25 mouse cellular contexts compared by ENCODE assay signal in genomic region chr6:106015126-106015525, GRCm38 (mm10).
DNase-seq lines count a peak whose midpoint lies in the region; ATAC-seq and TF ChIP-seq lines count a peak whose summit lies in the region.
"Had no signal": no experiment of that assay in that cellular context is flagged by ENCODE, and none has a peak within 500 bp of the region (broad histone marks: within the 10 kb centered on the region; RNA-seq: fewer than 3 reads in every experiment).

No protein-coding gene starts in this region.

- TF ChIP-seq CTCF in midbrain, postnatal 0 days (IDR thresholded peaks at IDR 0.05): no peak

- no peak overlapping the region for H3K9ac ChIP-seq in embryonic facial prominence, embryonic 14.5 days (ENCODE audit: low read depth, low read length)
- H3K9ac ChIP-seq in midbrain, postnatal 0 days (replicated peaks; ENCODE audit: low read length, poor library complexity, severe bottlenecking): no peak overlapping the region
- H3K9ac ChIP-seq in midbrain, embryonic 13.5 days (replicated peaks): no peak overlapping the region
- H3K9ac ChIP-seq: embryonic facial prominence, embryonic 15.5 days; forebrain, postnatal 0 days; hindbrain, embryonic 13.5 days had no signal

- peak; percentile 43 for DNase-seq in embryonic facial prominence, embryonic 14.5 days (ENCODE audit: low spot score)
- DNase-seq in embryonic facial prominence, embryonic 10.5 days (ENCODE audit: low spot score): no peak
- DNase-seq in midbrain, postnatal 0 days (ENCODE audit: low spot score): peak; percentile 22
- DNase-seq in retina, postnatal 1 day: peak; percentile 82
- no peak for DNase-seq in spleen, adult 18-20 months
- DNase-seq: adrenal gland, adult 2 months; adrenal gland, postnatal 14 days; B cell, adult 2 months; cerebellum, adult 18-20 months; cerebellum, adult 9-10 months; cerebellum, postnatal 14 days; forebrain, postnatal 0 days; gastrocnemius, adult 2 months; gastrocnemius, postnatal 14 days; heart, adult 11 months had no signal

- no peak overlapping the region for H3K4me2 ChIP-seq in embryonic facial prominence, embryonic 14.5 days (ENCODE audit: low read depth, low read length)
- H3K4me2 ChIP-seq in midbrain, postnatal 0 days (ENCODE audit: low read depth, low read length, poor library complexity, severe bottlenecking): no peak overlapping the region
- no peak overlapping the region for H3K4me2 ChIP-seq in midbrain, embryonic 13.5 days (replicated peaks)
- H3K4me2 ChIP-seq: embryonic facial prominence, embryonic 15.5 days; heart, embryonic 11.5 days; hindbrain, embryonic 13.5 days had no signal

- WGBS in embryonic facial prominence, embryonic 14.5 days: 66% methylated on average over 1 of the region's 1 CpGs
- 84% methylated on average over 1 of the region's 1 CpGs for WGBS in embryonic facial prominence, embryonic 10.5 days
- 79% methylated on average over 1 of the region's 1 CpGs for WGBS in midbrain, postnatal 0 days
- 67% methylated on average over 1 of the region's 1 CpGs for WGBS in midbrain, embryonic 13.5 days

- H3K4me3 ChIP-seq in embryonic facial prominence, embryonic 14.5 days (ENCODE audit: low read depth, low read length): no peak overlapping the region
- no peak overlapping the region for H3K4me3 ChIP-seq in embryonic facial prominence, embryonic 10.5 days
- H3K4me3 ChIP-seq in midbrain, postnatal 0 days (ENCODE audit: low read depth, low read length): no peak overlapping the region
- H3K4me3 ChIP-seq in midbrain, embryonic 13.5 days (replicated peaks): no peak overlapping the region
- H3K4me3 ChIP-seq: embryonic facial prominence, embryonic 15.5 days; gastrocnemius, adult 2 months; hindbrain, embryonic 13.5 days had no signal

- no peaks in the 10 kb centered on the region for H3K27me3 ChIP-seq in embryonic facial prominence, embryonic 14.5 days (replicated peaks; ENCODE audit: control insufficient read depth, insufficient read depth, low read length)
- H3K27me3 ChIP-seq in embryonic facial prominence, embryonic 10.5 days (replicated peaks; ENCODE audit: low read depth, poor library complexity, severe bottlenecking): no peaks in the 10 kb centered on the region
- no peaks in the 10 kb centered on the region for H3K27me3 ChIP-seq in midbrain, postnatal 0 days (ENCODE audit: insufficient read depth, low read length)
- no peaks in the 10 kb centered on the region for H3K27me3 ChIP-seq in midbrain, embryonic 13.5 days
- H3K27me3 ChIP-seq: CH12.LX; embryonic facial prominence, embryonic 15.5 days; hindbrain, embryonic 13.5 days had no signal

- H3K36me3 ChIP-seq in embryonic facial prominence, embryonic 14.5 days (ENCODE audit: control insufficient read depth, insufficient read depth, low read length): no peaks in the 10 kb centered on the region
- H3K36me3 ChIP-seq in embryonic facial prominence, embryonic 10.5 days (replicated peaks): no peaks in the 10 kb centered on the region
- H3K36me3 ChIP-seq in midbrain, postnatal 0 days (ENCODE audit: insufficient read depth, low read length): no peaks in the 10 kb centered on the region
- no peaks in the 10 kb centered on the region for H3K36me3 ChIP-seq in midbrain, embryonic 13.5 days
- H3K36me3 ChIP-seq: embryonic facial prominence, embryonic 15.5 days; G1E; hindbrain, embryonic 13.5 days had no signal

- H3K4me1 ChIP-seq in embryonic facial prominence, embryonic 14.5 days (ENCODE audit: control insufficient read depth, insufficient read depth, low read length): no peaks in the 10 kb centered on the region
- H3K4me1 ChIP-seq in embryonic facial prominence, embryonic 10.5 days: no peaks in the 10 kb centered on the region
- H3K4me1 ChIP-seq in midbrain, postnatal 0 days (ENCODE audit: insufficient read depth, low read length): no peaks in the 10 kb centered on the region
- no peaks in the 10 kb centered on the region for H3K4me1 ChIP-seq in midbrain, embryonic 13.5 days (replicated peaks)
- H3K4me1 ChIP-seq: embryonic facial prominence, embryonic 15.5 days; hindbrain, embryonic 13.5 days had no signal

- H3K9me3 ChIP-seq in embryonic facial prominence, embryonic 14.5 days (ENCODE audit: control insufficient read depth, low read length): no peaks in the 10 kb centered on the region
- H3K9me3 ChIP-seq in embryonic facial prominence, embryonic 10.5 days: no peaks in the 10 kb centered on the region
- H3K9me3 ChIP-seq in midbrain, postnatal 0 days (ENCODE audit: low read length): no peaks in the 10 kb centered on the region
- H3K9me3 ChIP-seq in midbrain, embryonic 13.5 days: no peaks in the 10 kb centered on the region
- H3K9me3 ChIP-seq: embryonic facial prominence, embryonic 15.5 days; G1E; hindbrain, embryonic 13.5 days had no signal

- H3K27ac ChIP-seq in embryonic facial prominence, embryonic 14.5 days (replicated peaks; ENCODE audit: low read depth, low read length): no peak overlapping the region
- H3K27ac ChIP-seq in embryonic facial prominence, embryonic 10.5 days (replicated peaks): no peak overlapping the region
- no peak overlapping the region for H3K27ac ChIP-seq in midbrain, postnatal 0 days (ENCODE audit: low read depth, low read length)
- H3K27ac ChIP-seq in midbrain, embryonic 13.5 days: no peak overlapping the region
- H3K27ac ChIP-seq: embryonic facial prominence, embryonic 15.5 days; gastrocnemius, adult 2 months; hindbrain, embryonic 13.5 days had no signal

- ATAC-seq in embryonic facial prominence, embryonic 14.5 days (ENCODE audit: low read depth): no peak; the same call in 1 of the 2 replicates
- no peak for ATAC-seq in midbrain, postnatal 0 days (ENCODE audit: low FRiP score)
- ATAC-seq in midbrain, embryonic 13.5 days: no peak
- ATAC-seq: forebrain, embryonic 14.5 days; forebrain, postnatal 0 days; hindbrain, embryonic 16.5 days; inflammation-experienced regulatory T-cells, adult 6 months; intestine, embryonic 16.5 days had no signal

Comparison
In these comparisons a context has a peak if more than half of its experiments do, and no peak if none do; other contexts are left out.
1. DNase-seq: peak in embryonic facial prominence, embryonic 14.5 days (single experiment), midbrain, postnatal 0 days (single experiment) and retina, postnatal 1 day (single experiment); none in embryonic facial prominence, embryonic 10.5 days (single experiment) and spleen, adult 18-20 months (0 of 2).